In the genomic region with DNA sequence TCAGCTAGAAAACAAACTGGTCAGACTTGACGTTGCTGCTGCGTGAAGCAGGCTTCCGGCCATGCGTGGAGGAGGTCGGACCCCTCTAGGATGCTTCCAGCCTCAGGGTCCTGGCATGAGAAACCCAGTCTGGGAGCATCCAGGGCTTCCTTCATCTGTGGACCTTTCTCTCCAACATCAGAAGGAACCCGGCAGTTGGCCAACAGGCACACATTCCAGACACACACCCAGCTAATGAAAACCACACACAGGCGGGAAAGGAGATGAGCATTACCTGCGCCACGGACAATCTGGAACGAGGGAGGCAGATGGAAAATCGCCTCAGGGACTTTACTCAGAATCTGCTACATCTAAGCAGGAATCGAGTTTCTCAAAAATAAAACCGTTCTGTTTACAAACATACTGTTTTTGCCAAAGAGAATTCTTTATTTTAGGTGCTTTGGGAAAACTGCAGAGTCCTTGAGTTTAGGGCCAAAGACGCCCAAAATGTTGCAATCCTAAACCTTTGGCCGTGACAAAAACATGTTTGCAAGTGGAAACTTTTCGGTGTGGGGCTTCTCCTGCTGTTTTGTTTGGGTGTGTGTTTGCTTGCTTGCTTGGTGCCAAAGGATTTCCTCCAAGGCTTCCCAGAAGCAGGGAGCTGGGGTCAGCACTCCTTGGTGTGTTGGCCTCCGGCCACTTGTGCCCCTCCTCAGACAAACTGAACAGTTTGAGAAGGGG, we compare ENCODE assay signal across 20 mouse cellular contexts.
A peak's percentile ranks its signal among the peaks of the same experiment; 100 is the strongest.
DNase-seq lines count a peak whose midpoint lies in the region; ATAC-seq lines count a peak whose summit lies in the region.
"Had no signal": no experiment of that assay in that cellular context is flagged by ENCODE, and none has a peak within 500 bp of the region (broad histone marks: within the 10 kb centered on the region; RNA-seq: fewer than 3 reads in every experiment).

No protein-coding gene starts in this region.

- 0 out of 2 replicates have a peak overlapping the region, but pooled peaks have one; percentile 18 for H3K27ac ChIP-seq in limb, embryonic 12.5 days
- no peak overlapping the region for H3K27ac ChIP-seq in limb, embryonic 10.5 days
- H3K27ac ChIP-seq: liver, embryonic 15.5 days; neural tube, embryonic 12.5 days had no signal

- H3K4me3 ChIP-seq in limb, embryonic 12.5 days (replicated peaks): no peak overlapping the region
- H3K4me3 ChIP-seq in limb, embryonic 10.5 days: no peak overlapping the region
- H3K4me3 ChIP-seq: heart, embryonic 12.5 days; liver, embryonic 15.5 days; neural tube, embryonic 12.5 days had no signal

- no peak overlapping the region for H3K9ac ChIP-seq in limb, embryonic 12.5 days (replicated peaks)
- H3K9ac ChIP-seq: heart, embryonic 12.5 days; liver, embryonic 15.5 days; neural tube, embryonic 12.5 days had no signal

- no peak overlapping the region for H3K4me2 ChIP-seq in limb, embryonic 12.5 days
- H3K4me2 ChIP-seq: heart, embryonic 12.5 days; liver, embryonic 15.5 days; neural tube, embryonic 12.5 days had no signal

- no peaks in the 10 kb centered on the region for H3K9me3 ChIP-seq in limb, embryonic 12.5 days
- no peaks in the 10 kb centered on the region for H3K9me3 ChIP-seq in limb, embryonic 10.5 days (replicated peaks)
- H3K9me3 ChIP-seq: heart, embryonic 12.5 days; liver, embryonic 15.5 days; neural tube, embryonic 12.5 days had no signal

- intact Hi-C loops in gastrocnemius, postnatal 14 days (cut with DNase I; ENCODE audit: low total_unique reads): loop anchor here (10.0 kb wide), 3 partner anchors 88 to 902 kb away; no protein-coding TSS in a partner anchor

- no peak for ATAC-seq in limb, embryonic 12.5 days (ENCODE audit: insufficient number of reproducible peaks, insufficient read depth, low FRiP score, low TSS enrichment, low read depth)
- ATAC-seq in frontal cortex, adult (ENCODE audit: low TSS enrichment): no peak
- ATAC-seq: midbrain, embryonic 16.5 days; Patski had no signal

- H3K27me3 ChIP-seq in limb, embryonic 12.5 days: peaks cover 27% of the 10 kb centered on the region
- H3K27me3 ChIP-seq in limb, embryonic 10.5 days (ENCODE audit: low read depth, poor library complexity, severe bottlenecking): peaks cover 39% of the 10 kb centered on the region
- H3K27me3 ChIP-seq: Patski had no signal

- peaks cover 34% of the 10 kb centered on the region for H3K4me1 ChIP-seq in limb, embryonic 12.5 days (replicated peaks)
- peaks cover 38% of the 10 kb centered on the region for H3K4me1 ChIP-seq in limb, embryonic 10.5 days

- no peaks in the 10 kb centered on the region for H3K36me3 ChIP-seq in limb, embryonic 12.5 days
- no peaks in the 10 kb centered on the region for H3K36me3 ChIP-seq in limb, embryonic 10.5 days
- H3K36me3 ChIP-seq: heart, embryonic 12.5 days; liver, embryonic 15.5 days; neural tube, embryonic 12.5 days had no signal

- DNase-seq in cerebellum, postnatal 10 days: peak; percentile 43 to 54
- DNase-seq in cerebellum, adult 9-10 months: no peak
- no peak for DNase-seq in limb, embryonic 10.5 days (ENCODE audit: low spot score)
- DNase-seq in NIH3T3 (ENCODE audit: low read depth): peak; percentile 44
- DNase-seq in gastrocnemius, postnatal 14 days: peak; percentile 11
- DNase-seq in spleen, postnatal 10 days (ENCODE audit: low spot score in 2 of 2): no peak
- DNase-seq: cerebellum, adult 18-20 months; embryo, embryonic 11 days; heart, postnatal 4 days; kidney, adult 9 months; kidney, postnatal 4 days; right cerebral cortex, postnatal 4 days; thymus, postnatal 14 days had no signal

- 60% methylated on average over 17 of the region's 17 CpGs for WGBS in limb, embryonic 12.5 days
- WGBS in limb, embryonic 10.5 days: 79% methylated on average over 17 of the region's 17 CpGs

Comparison
In these comparisons a context has a peak if more than half of its experiments do, and no peak if none do; other contexts are left out.
1. DNase-seq: peak in cerebellum, postnatal 10 days (2 of 2), NIH3T3 (single experiment) and gastrocnemius, postnatal 14 days (single experiment); none in cerebellum, adult 9-10 months (single experiment), limb, embryonic 10.5 days (single experiment) and spleen, postnatal 10 days (0 of 2).